Mouse (Mus musculus): Measurements from ENCODE around the gene Olfr458. TPM values are rescaled to one million over a fixed set of nuclear protein-coding genes. Genes with fewer than 3 reads are reported as not detected.

The Olfr458 gene
- polyA plus RNA-seq, 1 experiment: not detected

DNA sequence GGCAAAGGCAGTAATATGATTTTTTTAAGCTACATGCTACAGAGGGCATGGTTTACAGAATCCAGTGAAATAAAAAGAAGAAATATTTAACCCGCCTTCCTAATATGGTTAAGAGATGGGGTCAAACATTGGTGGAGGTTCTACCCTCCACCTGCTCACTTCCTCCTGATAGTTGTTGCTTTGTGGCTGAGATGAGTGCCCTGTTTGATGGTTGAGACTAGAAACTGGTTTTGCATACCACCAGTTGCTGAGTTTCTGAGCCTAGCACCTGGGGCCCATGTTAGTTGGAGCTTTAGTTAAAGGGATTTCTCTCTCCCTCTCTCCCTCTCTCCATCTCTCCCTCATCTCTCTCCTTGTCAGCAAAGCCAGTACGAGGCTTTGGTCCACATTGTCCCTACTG lies 17.6 kb downstream of the Olfr458 start:
- Histone ChIP-seq H3K4me1 (ENCODE audit: control insufficient read depth, insufficient read depth, low read length) (no peaks in the 10 kb centered on the region), H3K4me3 (replicated peaks; ENCODE audit: extremely low read depth, low read depth, low read length) (no peak overlapping the region)
- 74% methylated on average over 2 of the region's 2 CpGs for WGBS
- no peak for TF ChIP-seq CTCF (IDR thresholded peaks at IDR 0.05; ENCODE audit: insufficient read depth, low read length)
- no peak for TF ChIP-seq POLR2A (IDR thresholded peaks at IDR 0.05; ENCODE audit: borderline replicate concordance, extremely low read depth, low read depth, low read length)
- DNase-seq: no peak

DNA sequence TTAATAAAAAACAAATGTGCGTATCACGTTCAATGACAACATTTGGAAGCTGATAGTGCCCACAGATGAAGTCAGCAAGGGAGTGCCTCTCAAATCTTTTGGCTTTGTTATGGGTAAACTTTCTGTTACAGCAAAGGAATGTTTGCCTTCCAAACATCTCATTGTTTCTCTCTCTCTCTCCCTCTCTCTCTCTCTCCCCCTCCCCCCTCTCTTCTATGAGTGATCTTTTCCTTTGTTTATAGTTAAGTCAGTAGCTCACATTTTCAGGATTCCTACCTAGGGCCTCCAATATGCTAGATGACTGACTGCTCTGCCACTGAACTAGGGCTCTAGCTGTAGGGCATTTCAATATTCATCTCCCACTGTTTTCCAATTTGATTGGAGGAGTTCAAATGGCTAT lies 20.5 kb downstream of the Olfr458 start:
- no peak for DNase-seq
- no peaks in the 10 kb centered on the region for H3K4me1 ChIP-seq (ENCODE audit: control insufficient read depth, insufficient read depth, low read length)
- H3K4me3 ChIP-seq (replicated peaks; ENCODE audit: extremely low read depth, low read depth, low read length): no peak overlapping the region
- WGBS: 29% methylated on average over 2 of the region's 2 CpGs
- TF ChIP-seq POLR2A (IDR thresholded peaks at IDR 0.05; ENCODE audit: borderline replicate concordance, extremely low read depth, low read depth, low read length): no peak
- no peak for TF ChIP-seq CTCF (IDR thresholded peaks at IDR 0.05; ENCODE audit: insufficient read depth, low read length)

DNA sequence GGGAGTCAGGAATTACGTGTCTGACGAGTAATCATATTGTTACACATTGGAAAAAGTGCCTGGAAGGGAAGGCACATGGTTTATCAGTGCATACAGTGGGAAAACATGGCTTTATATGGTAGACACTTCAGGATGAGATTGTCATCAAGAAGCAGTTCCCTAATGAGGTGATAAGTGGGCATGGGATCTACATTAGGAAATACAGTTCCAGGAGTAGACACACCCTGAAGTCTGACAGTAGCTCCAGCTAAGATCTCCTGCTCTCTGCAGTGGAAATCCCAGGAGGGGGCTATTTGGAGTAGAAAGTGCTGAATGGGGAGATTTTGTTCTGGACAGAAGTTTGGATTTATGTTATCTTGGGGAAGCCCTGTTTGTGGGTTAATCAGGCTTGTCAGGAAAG lies 23.6 kb downstream of the Olfr458 start:
- TF ChIP-seq POLR2A (IDR thresholded peaks at IDR 0.05; ENCODE audit: borderline replicate concordance, extremely low read depth, low read depth, low read length) (no peak), CTCF (IDR thresholded peaks at IDR 0.05; ENCODE audit: insufficient read depth, low read length) (no peak)
- H3K4me3 ChIP-seq (replicated peaks; ENCODE audit: extremely low read depth, low read depth, low read length): no peak overlapping the region
- DNase-seq: no peak
- H3K4me1 ChIP-seq (ENCODE audit: control insufficient read depth, insufficient read depth, low read length): no peaks in the 10 kb centered on the region
- 45% methylated on average over 2 of the region's 2 CpGs for WGBS

DNA sequence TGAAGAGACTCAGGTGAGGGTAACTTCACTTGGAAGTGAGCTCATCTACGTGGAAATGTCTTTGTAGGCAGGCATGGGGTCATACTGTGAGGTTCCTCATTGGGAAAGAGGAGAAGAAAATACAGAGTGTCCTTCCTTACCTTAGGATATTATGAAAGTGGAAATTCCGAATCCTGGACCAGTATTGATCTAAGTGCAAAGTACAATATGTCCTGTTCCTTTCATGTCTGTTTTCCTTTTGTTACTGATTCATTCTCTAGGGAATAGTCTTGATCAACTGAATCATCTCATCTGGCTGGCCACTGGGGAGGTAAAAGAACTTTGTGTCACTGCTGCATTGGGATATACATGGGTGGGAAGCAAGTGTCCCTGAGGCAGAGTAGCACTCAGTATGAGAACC lies 29.5 kb downstream of the Olfr458 start:
- Histone ChIP-seq H3K4me1 (ENCODE audit: control insufficient read depth, insufficient read depth, low read length) (no peaks in the 10 kb centered on the region), H3K4me3 (replicated peaks; ENCODE audit: extremely low read depth, low read depth, low read length) (no peak overlapping the region)
- no peak for DNase-seq
- TF ChIP-seq POLR2A (IDR thresholded peaks at IDR 0.05; ENCODE audit: borderline replicate concordance, extremely low read depth, low read depth, low read length): no peak
- no peak for TF ChIP-seq CTCF (IDR thresholded peaks at IDR 0.05; ENCODE audit: insufficient read depth, low read length)
- WGBS: 78% methylated on average over 2 of the region's 2 CpGs

DNA sequence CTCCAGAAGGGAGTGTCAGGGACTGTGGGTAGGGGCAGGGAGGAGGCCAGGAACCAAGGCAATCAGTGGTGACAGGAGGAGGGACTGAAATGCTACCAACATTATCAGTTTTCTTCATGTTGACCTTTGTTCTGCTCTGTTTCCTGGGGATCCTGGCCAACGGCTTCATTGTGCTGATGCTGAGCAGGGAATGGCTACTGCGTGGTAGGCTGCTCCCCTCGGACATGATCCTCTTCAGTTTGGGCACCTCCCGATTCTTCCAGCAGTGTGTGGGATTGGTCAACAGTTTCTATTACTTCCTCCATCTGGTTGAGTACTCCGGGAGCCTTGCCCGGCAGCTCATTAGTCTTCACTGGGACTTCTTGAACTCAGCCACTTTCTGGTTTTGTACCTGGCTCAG lies 30.6 kb downstream of the Olfr458 start, which contains the start of gene Tas2r126:
TSS of gene Tas2r126 (plus strand) at position 90 of the 400 bp plus-strand sequence.
- TF ChIP-seq CTCF (IDR thresholded peaks at IDR 0.05; ENCODE audit: insufficient read depth, low read length) (no peak), POLR2A (IDR thresholded peaks at IDR 0.05; ENCODE audit: borderline replicate concordance, extremely low read depth, low read depth, low read length) (no peak)
- DNase-seq: no peak
- no peak within 1 kb of the TSS for H3K4me3 ChIP-seq (replicated peaks; ENCODE audit: extremely low read depth, low read depth, low read length)
- no peaks in the 10 kb centered on the region for H3K4me1 ChIP-seq (ENCODE audit: control insufficient read depth, insufficient read depth, low read length)
- 45% methylated on average over 6 of the region's 6 CpGs for WGBS

DNA sequence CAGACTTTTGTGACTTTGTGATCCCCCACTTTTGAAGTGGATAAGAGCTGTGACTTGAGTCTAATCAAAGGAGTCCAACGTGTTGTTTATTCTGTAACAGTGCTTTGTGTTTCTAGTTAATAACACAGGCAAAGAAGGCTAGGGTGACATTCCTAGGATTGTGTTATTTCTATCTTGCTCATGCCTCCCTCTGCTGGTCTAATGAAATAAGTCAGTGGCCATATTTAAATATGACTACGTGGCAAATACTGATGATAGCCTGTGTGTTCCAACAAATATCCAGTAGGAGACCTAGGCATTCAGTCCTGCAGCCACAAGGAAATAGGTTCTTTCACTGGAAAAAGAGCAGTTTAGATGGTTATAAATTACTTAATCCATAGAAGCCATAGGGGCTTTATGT lies 31.4 kb downstream of the Olfr458 start:
- no peak for DNase-seq

DNA sequence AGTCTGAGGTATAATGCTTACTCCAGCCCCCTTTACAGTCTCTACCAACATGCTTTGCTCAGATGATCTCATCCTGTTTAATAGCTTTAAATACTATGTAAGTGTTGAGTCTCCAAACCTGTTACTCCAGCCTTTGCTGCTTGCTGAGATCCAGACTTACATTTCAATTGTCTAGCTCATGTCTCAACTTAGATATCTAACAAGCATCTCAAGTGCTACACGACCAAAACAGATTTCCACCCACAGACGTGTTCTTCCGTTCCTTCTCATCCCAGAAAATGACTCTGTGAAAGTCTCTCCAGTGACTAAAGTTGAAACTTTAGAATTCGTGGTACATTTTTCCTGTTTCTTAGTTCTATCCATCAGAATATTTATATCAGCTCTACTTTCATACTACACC lies 38.7 kb downstream of the Olfr458 start:
- TF ChIP-seq POLR2A (IDR thresholded peaks at IDR 0.05; ENCODE audit: borderline replicate concordance, extremely low read depth, low read depth, low read length): no peak
- TF ChIP-seq CTCF (IDR thresholded peaks at IDR 0.05; ENCODE audit: insufficient read depth, low read length): no peak
- whole genome bisulfite sequencing: 82% methylated on average over 4 of the region's 4 CpGs
- H3K4me3 ChIP-seq (replicated peaks; ENCODE audit: extremely low read depth, low read depth, low read length): no peak overlapping the region
- no peak for DNase-seq
- no peaks in the 10 kb centered on the region for H3K4me1 ChIP-seq (ENCODE audit: control insufficient read depth, insufficient read depth, low read length)

More for the DNA sequence above, 31.4 kb downstream of the Olfr458 start:
- Histone ChIP-seq H3K4me1 (ENCODE audit: control insufficient read depth, insufficient read depth, low read length) (no peaks in the 10 kb centered on the region), H3K4me3 (replicated peaks; ENCODE audit: extremely low read depth, low read depth, low read length) (no peak overlapping the region)
- 27% methylated on average over 2 of the region's 2 CpGs for WGBS
- TF ChIP-seq CTCF (IDR thresholded peaks at IDR 0.05; ENCODE audit: insufficient read depth, low read length): no peak
- TF ChIP-seq POLR2A (IDR thresholded peaks at IDR 0.05; ENCODE audit: borderline replicate concordance, extremely low read depth, low read depth, low read length): no peak

DNA sequence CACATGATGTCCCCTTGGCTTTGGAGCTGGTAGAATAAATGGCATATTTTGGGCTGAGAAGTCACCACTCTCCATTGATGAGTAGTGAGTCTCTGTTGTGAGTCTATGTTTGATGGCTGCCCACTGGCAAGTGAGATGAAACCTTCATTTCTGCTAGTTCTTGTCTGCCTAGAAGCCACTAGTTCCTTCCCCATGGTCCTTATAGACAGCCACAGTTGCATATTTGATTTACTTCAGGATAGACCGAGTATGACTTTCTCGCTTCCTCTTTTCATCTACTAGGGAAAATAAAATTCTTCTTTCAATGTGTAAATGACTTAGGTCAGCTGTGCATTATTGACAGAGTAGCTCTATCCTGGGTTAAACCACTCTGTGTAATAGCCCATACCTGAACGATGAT lies 40.5 kb downstream of the Olfr458 start:
- TF ChIP-seq POLR2A (IDR thresholded peaks at IDR 0.05; ENCODE audit: borderline replicate concordance, extremely low read depth, low read depth, low read length): no peak
- no peak for TF ChIP-seq CTCF (IDR thresholded peaks at IDR 0.05; ENCODE audit: insufficient read depth, low read length)
- DNase-seq: no peak
- no peak overlapping the region for H3K4me3 ChIP-seq (replicated peaks; ENCODE audit: extremely low read depth, low read depth, low read length)
- H3K4me1 ChIP-seq (ENCODE audit: control insufficient read depth, insufficient read depth, low read length): no peaks in the 10 kb centered on the region
- WGBS: 79% methylated on average over 3 of the region's 3 CpGs

DNA sequence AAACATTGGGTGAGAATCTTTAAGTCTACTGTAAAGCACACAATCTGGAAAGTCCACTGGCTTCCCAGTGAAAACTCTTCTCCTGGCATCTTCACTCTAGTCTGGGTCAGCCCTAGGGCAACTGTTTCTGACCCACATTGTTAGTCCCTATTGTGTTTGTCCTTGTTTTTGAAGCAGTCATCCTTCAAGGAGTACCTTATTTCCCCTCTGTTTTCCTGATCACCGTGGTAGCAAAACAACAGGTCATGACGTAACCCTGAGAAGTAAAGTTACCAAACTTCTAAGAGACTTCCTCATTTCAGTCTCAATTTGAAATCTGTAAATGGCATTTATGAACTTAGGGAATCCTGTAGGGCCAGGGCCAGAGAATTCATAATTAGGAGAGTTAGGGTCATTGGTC lies 43.6 kb downstream of the Olfr458 start:
- no peak for TF ChIP-seq CTCF (IDR thresholded peaks at IDR 0.05; ENCODE audit: insufficient read depth, low read length)
- TF ChIP-seq POLR2A (IDR thresholded peaks at IDR 0.05; ENCODE audit: borderline replicate concordance, extremely low read depth, low read depth, low read length): no peak
- Histone ChIP-seq H3K4me3 (replicated peaks; ENCODE audit: extremely low read depth, low read depth, low read length) (no peak overlapping the region), H3K4me1 (ENCODE audit: control insufficient read depth, insufficient read depth, low read length) (no peaks in the 10 kb centered on the region)
- DNase-seq: no peak
- WGBS: 49% methylated on average over 2 of the region's 2 CpGs

DNA sequence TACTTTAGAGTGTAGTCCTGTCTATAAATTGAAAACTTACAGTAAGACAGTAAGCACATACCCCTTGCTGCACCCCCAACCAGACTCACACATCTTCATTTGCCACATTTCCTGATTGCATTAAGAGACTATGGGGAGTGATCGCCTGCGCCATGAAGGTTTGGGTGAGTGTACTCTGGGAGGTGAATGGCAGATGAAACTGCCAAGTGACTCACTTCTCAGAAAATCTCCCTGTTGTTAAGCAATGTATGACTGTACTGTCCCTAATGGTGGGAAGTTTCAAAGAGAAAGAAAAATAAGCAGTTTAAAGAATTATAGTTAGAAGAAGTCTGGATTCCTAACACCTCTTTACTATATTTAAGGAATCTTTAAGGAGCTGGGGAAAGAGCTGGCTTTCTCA lies 45.6 kb downstream of the Olfr458 start:
- no peak for DNase-seq
- WGBS: 82% methylated on average over 2 of the region's 2 CpGs
- TF ChIP-seq CTCF (IDR thresholded peaks at IDR 0.05; ENCODE audit: insufficient read depth, low read length): no peak
- no peak for TF ChIP-seq POLR2A (IDR thresholded peaks at IDR 0.05; ENCODE audit: borderline replicate concordance, extremely low read depth, low read depth, low read length)

More for the DNA sequence above, 45.6 kb downstream of the Olfr458 start:
- no peaks in the 10 kb centered on the region for H3K4me1 ChIP-seq (ENCODE audit: control insufficient read depth, insufficient read depth, low read length)
- H3K4me3 ChIP-seq (replicated peaks; ENCODE audit: extremely low read depth, low read depth, low read length): no peak overlapping the region

Other genes with a start within 250 kb of the Olfr458 start
- not detected in 2 replicates for gene Tas2r144, start 249.9 kb downstream of the Olfr458 start, polyA plus RNA-seq (2012; rRNA removed)
- gene Gstk1, start 219.3 kb downstream of the Olfr458 start, polyA plus RNA-seq (2012; rRNA removed): 39.4 and 47.4 TPM in 2 replicates
- gene Tmem139, start 203.2 kb downstream of the Olfr458 start, polyA plus RNA-seq (2012; rRNA removed): 5.7 and 7.2 TPM in 2 replicates
- gene Casp2, start 200.2 kb downstream of the Olfr458 start, polyA plus RNA-seq (2012; rRNA removed): 24.2 and 36.7 TPM in 2 replicates
- 0.34 and 1.5 TPM in 2 replicates for gene Clcn1, start 178.5 kb downstream of the Olfr458 start, polyA plus RNA-seq (2012; rRNA removed)
- gene Fam131b, start 140.6 kb downstream of the Olfr458 start, polyA plus RNA-seq (2012; rRNA removed): 0.42 and 0.45 TPM in 2 replicates
- gene Zyx, start 115.6 kb downstream of the Olfr458 start, polyA plus RNA-seq (2012; rRNA removed): 311 and 352 TPM in 2 replicates
- gene Epha1, start 91.9 kb downstream of the Olfr458 start, polyA plus RNA-seq (2012; rRNA removed): 22.4 and 26.7 TPM in 2 replicates
- 0.63 and 0.92 TPM in 2 replicates for gene Tas2r143, start 65.0 kb downstream of the Olfr458 start, polyA plus RNA-seq (2012; rRNA removed)
- gene Tas2r135, start 59.8 kb downstream of the Olfr458 start, polyA plus RNA-seq (2012; rRNA removed): 0.50 TPM in 1 of 2 replicates, not detected in the other
- gene Tas2r126, start 30.7 kb downstream of the Olfr458 start, polyA plus RNA-seq (2012; rRNA removed): 0.22 TPM in 1 of 2 replicates, not detected in the other
- not detected in 2 replicates for gene Olfr457, start 11.1 kb upstream of the Olfr458 start, polyA plus RNA-seq (2012; rRNA removed)
- not detected in 2 replicates for gene Olfr456, start 22.0 kb upstream of the Olfr458 start, polyA plus RNA-seq (2012; rRNA removed)
- gene Olfr455, start 82.4 kb upstream of the Olfr458 start, polyA plus RNA-seq (2012; rRNA removed): not detected in 2 replicates
- not detected in 2 replicates for gene Tcaf3, start 132.5 kb upstream of the Olfr458 start, polyA plus RNA-seq (2012; rRNA removed)
- gene Tcaf2, start 180.1 kb upstream of the Olfr458 start, polyA plus RNA-seq (2012; rRNA removed): 1.3 and 3.7 TPM in 2 replicates
- 17.6 and 25.2 TPM in 2 replicates for gene Tcaf1, start 244.9 kb upstream of the Olfr458 start, polyA plus RNA-seq (2012; rRNA removed)